Mouse (Mus musculus): ENCODE measurements at regions not wholly inside any gene's neighbourhood (a gene's known extent, or its start where the extent isn't known, plus 50 kb on each side); places are given as distances from the start of the nearest gene placed in this dataset.
"Not testable (repeated sequence)": the region's sequence is repeated elsewhere in the genome, so short reads cannot be mapped to it uniquely, and the experiment has no call there.

DNA sequence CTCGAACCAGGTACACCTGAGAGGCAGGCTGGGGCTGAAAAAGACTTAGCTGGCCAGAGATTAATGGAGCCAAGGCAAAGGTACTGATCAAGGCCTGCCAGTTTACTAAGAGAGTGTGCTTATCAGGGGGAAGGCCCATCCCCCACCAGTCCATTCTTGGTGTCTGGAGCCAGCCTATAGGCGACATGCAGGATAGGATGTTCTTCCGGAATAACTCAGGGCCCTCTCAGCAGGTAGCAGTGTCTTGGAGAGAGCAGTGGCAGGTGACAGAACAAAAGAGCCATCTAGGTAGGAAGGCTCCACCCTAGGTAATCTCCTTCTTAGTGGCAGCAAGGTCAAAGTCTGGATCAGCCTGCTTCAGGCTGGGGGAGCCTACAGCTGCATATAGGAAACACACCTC is 301.8 kb downstream of the Ppp1r3a start:
- TF ChIP-seq ZNF384 (IDR thresholded peaks at IDR 0.05; ENCODE audit: low read depth, low read length); MAFK (IDR thresholded peaks at IDR 0.05; ENCODE audit: insufficient read depth, low read depth, low read length); ZC3H11A (IDR thresholded peaks at IDR 0.05; ENCODE audit: borderline replicate concordance, low read depth, low read length); HCFC1 (IDR thresholded peaks at IDR 0.05; ENCODE audit: borderline replicate concordance, insufficient read depth, low read length): not testable (repeated sequence)

Measured in ES-E14 (cell line).